Mouse (Mus musculus) spleen, postnatal 0 days (tissue): ENCODE results near the gene Dctn5. TPM values are rescaled to one million over a fixed set of nuclear protein-coding genes. Genes with fewer than 3 reads are reported as not detected.

Source experiments
- polyA plus RNA-seq: library from polyadenylated mRNA; unstranded; fragments of >200 nt; fragmentation: Nextera tagmentation; extraction: Ambion mirVana; gene quantifications from 2 replicates; pipeline ENCODE4 v1.2.1, GENCODE M21; 2015

Gene Dctn5
- polyA plus RNA-seq: 53.7 and 62.2 TPM in 2 replicates

GRCm38 (mm10) chr7:122132497-122133337 lies at the start of gene Dctn5, which contains the start of gene Palb2:
Gene Dctn5 (plus strand): TSS chr7:122133041.
Gene Palb2 (minus strand): TSS chr7:122132985.

GRCm38 (mm10) chr7:122101747-122102244 lies 31.0 kb upstream of the Dctn5 start, which contains the start of gene Ndufab1:
Gene Ndufab1 (minus strand): TSS chr7:122101886.

GRCm38 (mm10) chr7:122158915-122159902 lies 26.4 kb downstream of the Dctn5 start, which contains the start of gene Plk1:
Gene Plk1 (plus strand): TSS chr7:122159439.

GRCm38 (mm10) chr7:122186043-122186442 lies 53.2 kb downstream of the Dctn5 start, which contains the start of gene Ern2:
Gene Ern2 (minus strand): TSS chr7:122186207.

Other genes with a start within 250 kb of the Dctn5 start
- 10.3 and 12.1 TPM in 2 replicates for gene Cog7, start 151.3 kb upstream of the Dctn5 start, polyA plus RNA-seq
- gene Gga2, start 111.8 kb upstream of the Dctn5 start, polyA plus RNA-seq: 28.3 and 31.9 TPM in 2 replicates
- gene Ubfd1, start 65.9 kb upstream of the Dctn5 start, polyA plus RNA-seq: 14.5 and 18.5 TPM in 2 replicates
- 5.1 and 5.8 TPM in 2 replicates for gene Ears2, start 65.8 kb upstream of the Dctn5 start, polyA plus RNA-seq
- 427 and 451 TPM in 2 replicates for gene Ndufab1, start 31.2 kb upstream of the Dctn5 start, polyA plus RNA-seq
- gene Palb2, start 56 bp upstream of the Dctn5 start, polyA plus RNA-seq: 17.4 and 17.5 TPM in 2 replicates
- 103 and 112 TPM in 2 replicates for gene Plk1, start 26.4 kb downstream of the Dctn5 start, polyA plus RNA-seq
- gene Ern2, start 53.2 kb downstream of the Dctn5 start, polyA plus RNA-seq: 0.05 TPM in 1 of 2 replicates, not detected in the other
- 2.3 and 3.2 TPM in 2 replicates for gene Chp2, start 86.5 kb downstream of the Dctn5 start, polyA plus RNA-seq
- 19.9 and 30.5 TPM in 2 replicates for gene Prkcb, start 155.7 kb downstream of the Dctn5 start, polyA plus RNA-seq